Mouse (Mus musculus) adrenal gland, adult (tissue): ENCODE measurements around the gene Tdpoz3.
"Not testable (repeated sequence)": the region's sequence is repeated elsewhere in the genome, so short reads cannot be mapped to it uniquely, and the experiment has no call there.

Experiments
- DNase-seq, 2 experiments: peaks; one replicate each; pipeline ENCODE4 v3.0.0; 2022 to 2023; ENCODE audit warnings: low spot score in 1 of 2; ENCODE audit not compliant: inconsistent age in 2 of 2

Gene Tdpoz3

GRCm38 (mm10) chr3:93825720-93826119, at the start of gene Tdpoz3:
Tdpoz3 (plus strand) TSS chr3:93826020.
- DNase-seq, result not testable (repeated sequence)

GRCm38 (mm10) chr3:93796098-93796497, 29.7 kb upstream of the Tdpoz3 start, which contains the start of gene Tdpoz4:
Tdpoz4 (plus strand) TSS chr3:93796398.
- DNase-seq, result not testable (repeated sequence)

DNA sequence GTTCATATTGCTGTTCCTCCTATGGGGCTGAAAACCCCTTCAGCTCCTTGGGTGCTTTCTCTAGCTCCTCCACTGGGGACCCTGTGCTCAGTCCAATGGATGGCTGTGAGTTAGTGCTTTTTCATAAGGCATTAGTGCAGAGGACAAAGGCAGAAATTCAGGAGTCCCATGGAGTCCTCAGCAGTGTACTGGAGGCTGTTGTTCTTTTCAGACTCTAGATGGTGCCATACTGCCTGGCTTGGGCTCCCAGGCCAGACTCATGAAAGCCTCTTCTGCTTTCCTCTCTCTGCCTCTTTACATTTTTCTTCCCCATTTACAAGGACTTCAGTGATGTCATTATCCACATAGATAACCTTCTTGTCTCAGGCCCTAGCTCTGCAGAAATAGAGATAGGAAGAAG, 12.5 kb upstream of the Tdpoz3 start:
- not testable (repeated sequence) for DNase-seq

GRCm38 (mm10) chr3:93858957-93859356, 33.1 kb downstream of the Tdpoz3 start:
- DNase-seq, result not testable (repeated sequence)

DNA sequence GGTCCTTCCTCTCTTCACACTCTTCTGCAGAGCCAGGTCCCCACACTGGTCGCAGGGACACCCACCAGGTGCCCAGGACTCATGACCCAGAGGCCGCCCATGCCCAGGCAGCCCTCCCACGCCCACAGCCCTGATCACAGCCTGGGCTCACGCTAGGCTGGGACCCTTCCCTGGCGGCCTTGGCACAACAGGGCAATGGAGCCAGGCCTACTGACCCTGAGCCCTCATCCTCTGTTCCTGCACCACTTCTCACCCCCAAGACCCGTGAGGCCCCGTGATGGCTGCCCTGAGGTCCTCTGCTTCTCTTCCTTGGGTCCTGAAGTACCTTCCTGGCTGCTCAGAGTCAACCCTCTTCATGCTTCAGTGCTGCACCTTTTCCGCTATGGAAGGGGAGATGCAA, 44.8 kb downstream of the Tdpoz3 start:
- DNase-seq, result not testable (repeated sequence)
